Mouse (Mus musculus) liver, adult 2 months (tissue): ENCODE measurements around the gene Clcnka.

Source experiments
- CTCF ChIP-seq: fragments of 200-500 bp; IDR thresholded peaks from 2 replicates; pipeline ENCODE4 v1.5.1; 2011; ENCODE audit warnings: low read depth, low read length, control low read depth
- POLR2A ChIP-seq: fragments of 200-500 bp; IDR thresholded peaks from 2 replicates; pipeline ENCODE4 v1.6.1; 2011; ENCODE audit warnings: low read length, control low read depth; ENCODE audit not compliant: insufficient read depth; ENCODE audit errors: extremely low read depth

- TF ChIP-seq CTCF = no peak
- no peak for TF ChIP-seq POLR2A
These were observed 18.9 kb downstream of the Clcnka start for GRCm38 (mm10) chr4:141379674-141380073.
